Mouse (Mus musculus) MEL (cell line): ENCODE data around the gene Zbtb3.

ENCODE experiments used
- CTCF ChIP-seq, 3 experiments: IDR thresholded peaks in 2 of 3; conservative IDR thresholded peaks in 1 of 3; 2 replicates each; pipeline ENCODE4 v1.5.1; 2011 to 2012; ENCODE audit warnings: low read length in 3 of 3, low read depth in 2 of 3, mild to moderate bottlenecking in 2 of 3, improper control_type of control experiment in 1 of 3, inconsistent platforms in 1 of 3, mixed read lengths in 1 of 3, moderate library complexity in 1 of 3; ENCODE audit not compliant: control insufficient read depth in 1 of 3, insufficient read depth in 1 of 3, poor library complexity in 1 of 3, severe bottlenecking in 1 of 3
- GATA1 ChIP-seq: IDR thresholded peaks from 2 replicates; pipeline ENCODE4 v1.6.1; 2011; ENCODE audit warnings: low read depth, low read length, improper control_type of control experiment
- HCFC1 ChIP-seq: IDR thresholded peaks from 2 replicates; pipeline ENCODE4 v1.6.1; 2012; ENCODE audit warnings: low read depth, mild to moderate bottlenecking, inconsistent platforms, low read length, improper control_type of control experiment, moderate library complexity
- MAX ChIP-seq: IDR thresholded peaks from 2 replicates; pipeline ENCODE4 v1.6.1; 2011; ENCODE audit warnings: low read length, improper control_type of control experiment
- MEF2A ChIP-seq: IDR thresholded peaks from 2 replicates; pipeline ENCODE4 v1.6.1; 2014; ENCODE audit warnings: low read depth, mild to moderate bottlenecking, inconsistent platforms, low read length, improper control_type of control experiment; ENCODE audit not compliant: poor library complexity, insufficient replicate concordance, severe bottlenecking; ENCODE audit errors: extremely low read depth
- USF1 ChIP-seq: IDR thresholded peaks from 2 replicates; pipeline ENCODE4 v1.6.1; 2014; ENCODE audit warnings: low read depth, mild to moderate bottlenecking, inconsistent platforms, low read length, improper control_type of control experiment, moderate library complexity
- ZC3H11A ChIP-seq: IDR thresholded peaks from 2 replicates; pipeline ENCODE4 v1.6.1; 2012; ENCODE audit warnings: low read depth, mild to moderate bottlenecking, inconsistent platforms, low read length, improper control_type of control experiment

DNA sequence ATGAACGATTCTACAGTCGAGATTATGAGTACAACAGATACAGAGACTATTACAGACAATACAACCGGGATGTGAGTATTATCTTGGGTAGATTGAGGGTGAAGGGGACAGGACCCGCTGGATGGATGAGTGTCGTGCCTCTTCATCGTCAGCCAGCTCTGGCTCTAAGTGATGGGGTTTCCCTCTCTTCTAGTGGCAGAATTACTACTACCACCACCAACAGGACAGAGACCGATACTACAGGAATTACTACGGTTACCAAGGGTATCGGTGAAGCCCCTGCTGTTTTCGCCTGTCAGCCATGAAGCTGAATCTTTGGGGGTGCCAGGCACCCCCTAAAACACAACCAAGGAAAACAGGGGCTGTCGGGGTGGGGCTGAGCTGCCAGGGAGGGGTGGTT lies 28.9 kb downstream of the Zbtb3 start:
- no peak for TF ChIP-seq HCFC1
- TF ChIP-seq CTCF (IDR thresholded peaks at IDR 0.05 in 2 of 3, conservative IDR thresholded peaks at IDR 0.05 in 1 of 3; ENCODE audit: control insufficient read depth in 1 of 3, insufficient read depth in 1 of 3, low read depth in 2 of 3, low read length in 3 of 3, poor library complexity in 1 of 3, severe bottlenecking in 1 of 3): no peak; a peak in 1 of 6 replicates
- TF ChIP-seq USF1: no peak
- TF ChIP-seq GATA1: no peak
- no peak for TF ChIP-seq MEF2A
- no peak for TF ChIP-seq ZC3H11A
- no peak for TF ChIP-seq MAX
